In genomic region chr4:141925781-141926345, GRCm38 (mm10) we compare ENCODE assay signal across 16 mouse cellular contexts. TPM values are rescaled to one million over a fixed set of nuclear protein-coding genes. Genes with fewer than 3 reads are reported as not detected.
DNase-seq lines count a peak whose midpoint lies in the region; ATAC-seq lines count a peak whose summit lies in the region.
"Had no signal": no experiment of that assay in that cellular context is flagged by ENCODE, and none has a peak within 500 bp of the region (broad histone marks: within the 10 kb centered on the region; RNA-seq: fewer than 3 reads in every experiment).

No protein-coding gene starts in this region.

- DNase-seq in layer of hippocampus, adult 9-11 months: peak; percentile 32
- no peak for DNase-seq in layer of hippocampus, postnatal 25 days (ENCODE audit: extremely low spot score in 1 of 2, low spot score in 1 of 2)
- DNase-seq in embryonic facial prominence, embryonic 11.5 days (ENCODE audit: low spot score): peak; percentile 23
- DNase-seq in kidney, adult 11 months: peak; percentile 37
- DNase-seq in kidney, postnatal 36 days: peak; percentile 23 to 48
- DNase-seq: cerebellum, adult 18-20 months; gastrocnemius, adult 2 months; spleen, adult 18-20 months; thymus, adult 18-20 months had no signal

- no peak overlapping the region for H3K9ac ChIP-seq in embryonic facial prominence, embryonic 11.5 days (replicated peaks; ENCODE audit: low read length)
- H3K9ac ChIP-seq in forebrain, embryonic 15.5 days (replicated peaks): no peak overlapping the region
- H3K9ac ChIP-seq: embryonic facial prominence, embryonic 13.5 days; forebrain, embryonic 13.5 days; hindbrain, embryonic 12.5 days had no signal

- no peak for ATAC-seq in embryonic facial prominence, embryonic 11.5 days (replicated peaks; ENCODE audit: insufficient number of reproducible peaks, low FRiP score, low TSS enrichment, low read depth)
- no peak for ATAC-seq in forebrain, embryonic 15.5 days (replicated peaks)
- ATAC-seq in megakaryocyte, adult 5-6 weeks (ENCODE audit: poor library complexity, severe bottlenecking): no peak
- ATAC-seq: forebrain, embryonic 13.5 days had no signal

- no peaks in the 10 kb centered on the region for H3K27me3 ChIP-seq in embryonic facial prominence, embryonic 11.5 days (ENCODE audit: control insufficient read depth, insufficient read depth, low read length)
- H3K27me3 ChIP-seq in forebrain, embryonic 15.5 days: no peaks in the 10 kb centered on the region
- H3K27me3 ChIP-seq: embryonic facial prominence, embryonic 13.5 days; forebrain, embryonic 13.5 days; hindbrain, embryonic 12.5 days had no signal

- H3K9me3 ChIP-seq in embryonic facial prominence, embryonic 11.5 days (replicated peaks; ENCODE audit: control insufficient read depth, low read length): no peaks in the 10 kb centered on the region
- H3K9me3 ChIP-seq in forebrain, embryonic 15.5 days: no peaks in the 10 kb centered on the region
- H3K9me3 ChIP-seq: embryonic facial prominence, embryonic 13.5 days; forebrain, embryonic 13.5 days; hindbrain, embryonic 12.5 days; midbrain, embryonic 10.5 days had no signal

- H3K36me3 ChIP-seq in embryonic facial prominence, embryonic 11.5 days (replicated peaks; ENCODE audit: control insufficient read depth, insufficient read depth, low read depth, low read length): no peaks in the 10 kb centered on the region
- no peaks in the 10 kb centered on the region for H3K36me3 ChIP-seq in forebrain, embryonic 15.5 days
- H3K36me3 ChIP-seq: embryonic facial prominence, embryonic 13.5 days; hindbrain, embryonic 12.5 days; midbrain, embryonic 10.5 days had no signal

- H3K4me2 ChIP-seq in embryonic facial prominence, embryonic 11.5 days (ENCODE audit: low read depth, low read length): no peak overlapping the region
- H3K4me2 ChIP-seq in forebrain, embryonic 15.5 days (replicated peaks): no peak overlapping the region
- H3K4me2 ChIP-seq: embryonic facial prominence, embryonic 13.5 days; forebrain, embryonic 13.5 days; hindbrain, embryonic 12.5 days; liver, embryonic 11.5 days had no signal

- no peaks in the 10 kb centered on the region for H3K4me1 ChIP-seq in embryonic facial prominence, embryonic 11.5 days (ENCODE audit: control insufficient read depth, insufficient read depth, low read length)
- peaks cover 10% of the 10 kb centered on the region for H3K4me1 ChIP-seq in forebrain, embryonic 15.5 days
- H3K4me1 ChIP-seq: embryonic facial prominence, embryonic 13.5 days had no signal

- H3K4me3 ChIP-seq in embryonic facial prominence, embryonic 11.5 days (ENCODE audit: low read depth, low read length): no peak overlapping the region
- H3K4me3 ChIP-seq in forebrain, embryonic 15.5 days: no peak overlapping the region
- H3K4me3 ChIP-seq: embryonic facial prominence, embryonic 13.5 days; forebrain, embryonic 13.5 days; gastrocnemius, adult 2 months; hindbrain, embryonic 12.5 days; midbrain, embryonic 10.5 days had no signal

- 73% methylated on average over 5 of the region's 5 CpGs for WGBS in embryonic facial prominence, embryonic 11.5 days
- WGBS in forebrain, embryonic 15.5 days: 84% methylated on average over 5 of the region's 5 CpGs

- H3K27ac ChIP-seq in embryonic facial prominence, embryonic 11.5 days (replicated peaks; ENCODE audit: low read depth, low read length): no peak overlapping the region
- no peak overlapping the region for H3K27ac ChIP-seq in forebrain, embryonic 15.5 days (replicated peaks)
- H3K27ac ChIP-seq: embryonic facial prominence, embryonic 13.5 days; forebrain, embryonic 13.5 days; gastrocnemius, adult 2 months; hindbrain, embryonic 12.5 days; midbrain, embryonic 10.5 days had no signal

RNA-seq across cellular contexts. Expression of gene Efhd2, which starts 51.1 kb away (rescaled TPM):
- total RNA-seq in layer of hippocampus, postnatal 25 days (2021): 100 to 1,000 TPM; 125 to 131 TPM
- polyA plus RNA-seq in embryonic facial prominence, embryonic 11.5 days (2014; fragmentation: Nextera tagmentation; extraction: Ambion mirVana): 18.2 and 19.1 TPM in 2 replicates
- polyA plus RNA-seq in forebrain, embryonic 15.5 days (2015; fragmentation: Nextera tagmentation; extraction: Ambion mirVana): 82.8 and 84.3 TPM in 2 replicates
- 77.1 and 79.0 TPM in 2 replicates for total RNA-seq in megakaryocyte, adult 5-6 weeks (2015)
- 79.7 and 97.2 TPM in 2 replicates for total RNA-seq in megakaryocyte, adult 5-6 weeks (2017)

Comparison
In these comparisons a context has a peak if more than half of its experiments do, and no peak if none do; other contexts are left out.
1. DNase-seq: peak in layer of hippocampus, adult 9-11 months (single experiment), embryonic facial prominence, embryonic 11.5 days (single experiment), kidney, adult 11 months (single experiment) and kidney, postnatal 36 days (2 of 2); none in layer of hippocampus, postnatal 25 days (0 of 2).